In genomic region chr5:108460461-108460860, GRCm38 (mm10) we compare ENCODE assay signal across 8 mouse cellular contexts. TPM values are rescaled to one million over a fixed set of nuclear protein-coding genes. Genes with fewer than 3 reads are reported as not detected.
DNase-seq lines count a peak whose midpoint lies in the region; ATAC-seq and TF ChIP-seq lines count a peak whose summit lies in the region.

No protein-coding gene starts in this region.

- no peak overlapping the region; the same call in 1 of the 2 replicates for H3K9ac ChIP-seq in limb, embryonic 12.5 days (replicated peaks)
- peak overlapping the region; percentile 64 for H3K9ac ChIP-seq in stomach, embryonic 16.5 days (ENCODE audit: low read length)

- WGBS in spleen, adult 2 months = 52% methylated on average over 6 of the region's 6 CpGs
- 42% methylated on average over 6 of the region's 6 CpGs for WGBS in limb, embryonic 12.5 days
- WGBS in stomach, embryonic 16.5 days = 43% methylated on average over 6 of the region's 6 CpGs

- no peak for TF ChIP-seq CTCF in spleen, adult 2 months (IDR thresholded peaks at IDR 0.05; ENCODE audit: extremely low read depth, insufficient read depth, insufficient read length, insufficient replicate concordance)

- peaks cover 13% of the 10 kb centered on the region; the same call in 1 of the 2 replicates for H3K4me1 ChIP-seq in spleen, adult 2 months (ENCODE audit: control insufficient read depth, insufficient read depth, insufficient read length)
- peaks cover 27% of the 10 kb centered on the region for H3K4me1 ChIP-seq in limb, embryonic 12.5 days (replicated peaks)
- peaks cover 24% of the 10 kb centered on the region for H3K4me1 ChIP-seq in stomach, embryonic 16.5 days (ENCODE audit: control insufficient read depth, insufficient read depth, low read length)

- peak overlapping the region; percentile 99 for H3K4me2 ChIP-seq in limb, embryonic 12.5 days
- H3K4me2 ChIP-seq in stomach, embryonic 16.5 days (ENCODE audit: low read depth, low read length) = peak overlapping the region; percentile 78

- peak; percentile 34 for DNase-seq in cerebellum, adult 9-11 months
- no peak for DNase-seq in cerebellum, postnatal 4 days (ENCODE audit: low spot score in 2 of 2)
- DNase-seq in spleen, adult 2 months (ENCODE audit: low read depth in 1 of 2, low spot score in 2 of 2) = no peak
- no peak for DNase-seq in spleen, adult 12 weeks (ENCODE audit: low spot score)
- no peak for DNase-seq in layer of hippocampus, postnatal 36 days
- no peak for DNase-seq in cerebellum, adult 9-10 months

- no peaks in the 10 kb centered on the region for H3K9me3 ChIP-seq in limb, embryonic 12.5 days
- no peaks in the 10 kb centered on the region for H3K9me3 ChIP-seq in stomach, embryonic 16.5 days (replicated peaks; ENCODE audit: control insufficient read depth, low read length)

- ATAC-seq in limb, embryonic 12.5 days (ENCODE audit: insufficient number of reproducible peaks, insufficient read depth, low FRiP score, low TSS enrichment, low read depth) = no peak
- ATAC-seq in stomach, embryonic 16.5 days (ENCODE audit: insufficient read depth, low FRiP score) = no peak

- H3K4me3 ChIP-seq in spleen, adult 2 months (ENCODE audit: extremely low read depth, insufficient read depth, insufficient read length) = peak overlapping the region; percentile 52; the same call in 1 of the 2 replicates
- peak overlapping the region; percentile 68 for H3K4me3 ChIP-seq in limb, embryonic 12.5 days (replicated peaks)
- peak overlapping the region; percentile 100 for H3K4me3 ChIP-seq in stomach, embryonic 16.5 days (replicated peaks; ENCODE audit: low read length)

- H3K27me3 ChIP-seq in spleen, adult 2 months (ENCODE audit: control insufficient read depth, insufficient read depth, low read length) = no peaks in the 10 kb centered on the region
- peaks cover 12% of the 10 kb centered on the region for H3K27me3 ChIP-seq in limb, embryonic 12.5 days
- H3K27me3 ChIP-seq in stomach, embryonic 16.5 days (ENCODE audit: control insufficient read depth, insufficient read depth, low read length) = no peaks in the 10 kb centered on the region

- TF ChIP-seq POLR2A in spleen, adult 2 months (IDR thresholded peaks at IDR 0.05; ENCODE audit: low read depth, low read length) = no peak

- no peak overlapping the region for H3K27ac ChIP-seq in spleen, adult 2 months (ENCODE audit: insufficient read depth, low read length)
- H3K27ac ChIP-seq in limb, embryonic 12.5 days = no peak overlapping the region
- H3K27ac ChIP-seq in stomach, embryonic 16.5 days (ENCODE audit: low read length) = no peak overlapping the region

- no peaks in the 10 kb centered on the region for H3K36me3 ChIP-seq in spleen, adult 2 months (ENCODE audit: control insufficient read depth, insufficient read depth, low read length)
- H3K36me3 ChIP-seq in limb, embryonic 12.5 days = no peaks in the 10 kb centered on the region
- no peaks in the 10 kb centered on the region for H3K36me3 ChIP-seq in stomach, embryonic 16.5 days (ENCODE audit: control insufficient read depth, insufficient read depth, low read length)

RNA-seq across cellular contexts. Expression of gene Pcgf3, which starts 0.6 kb away (rescaled TPM):
- polyA plus RNA-seq in spleen, adult 2 months (2012; rRNA removed) = 3.1 and 3.9 TPM in 2 replicates
- 30.5 and 32.1 TPM in 2 replicates for polyA plus RNA-seq in limb, embryonic 12.5 days (2016; fragmentation: Nextera tagmentation; extraction: Ambion mirVana)
- polyA plus RNA-seq in stomach, embryonic 16.5 days (2015; fragmentation: Nextera tagmentation; extraction: Ambion mirVana) = 16.2 and 19.1 TPM in 2 replicates
- 10 to 100 TPM; 50.9 to 55.5 TPM for total RNA-seq in layer of hippocampus, postnatal 36 days (2021)

RNA-seq across cellular contexts. Expression of gene Mfsd7a, which starts 11.8 kb away (rescaled TPM):
- polyA plus RNA-seq in spleen, adult 2 months (2012; rRNA removed) = 3.7 and 3.8 TPM in 2 replicates
- polyA plus RNA-seq in limb, embryonic 12.5 days (2016; fragmentation: Nextera tagmentation; extraction: Ambion mirVana) = 0.19 and 0.35 TPM in 2 replicates
- polyA plus RNA-seq in stomach, embryonic 16.5 days (2015; fragmentation: Nextera tagmentation; extraction: Ambion mirVana) = 0.67 and 0.69 TPM in 2 replicates
- total RNA-seq in layer of hippocampus, postnatal 36 days (2021) = 1 to 10 TPM in 1 of 2 experiments, under 1 TPM in 1; 0.57 to 1.1 TPM

RNA-seq across cellular contexts. Expression of gene Atp5k, which starts 26.2 kb away (rescaled TPM):
- polyA plus RNA-seq in spleen, adult 2 months (2012; rRNA removed) = 18.3 and 18.7 TPM in 2 replicates
- polyA plus RNA-seq in limb, embryonic 12.5 days (2016; fragmentation: Nextera tagmentation; extraction: Ambion mirVana) = 475 and 510 TPM in 2 replicates
- 366 and 477 TPM in 2 replicates for polyA plus RNA-seq in stomach, embryonic 16.5 days (2015; fragmentation: Nextera tagmentation; extraction: Ambion mirVana)
- 100 to 1,000 TPM; 264 to 281 TPM for total RNA-seq in layer of hippocampus, postnatal 36 days (2021)

Comparison
In these comparisons a context has a peak if more than half of its experiments do, and no peak if none do; other contexts are left out.
1. RNA of gene Atp5k, which starts 26.2 kb away (polyA plus RNA-seq): 475 to 510 TPM in limb, embryonic 12.5 days and 366 to 477 TPM in stomach, embryonic 16.5 days; 18.3 to 18.7 TPM in spleen, adult 2 months; every median in the first group is over 10 times any median in the second.
2. Peak in every context shown above with its lines, with median percentiles within 50 percentile points of each other: H3K4me3 ChIP-seq.